Mouse (Mus musculus) limb, embryonic 10.5 days (tissue): ENCODE results near the gene BC107364. TPM values are rescaled to one million over a fixed set of nuclear protein-coding genes. Genes with fewer than 3 reads are reported as not detected.
"Not testable (repeated sequence)": the region's sequence is repeated elsewhere in the genome, so short reads cannot be mapped to it uniquely, and the experiment has no call there.

ENCODE experiments used
- DNase-seq: peaks from one replicate; pipeline ENCODE4 v3.0.0-alpha.2; 2017; ENCODE audit warnings: low spot score
- H3K27ac ChIP-seq: fragments of 300-500 bp; sonication (generic); 2 replicates; pipeline ENCODE4 v1.5.1; 2016; ENCODE audit warnings: mild to moderate bottlenecking
- H3K27me3 ChIP-seq: fragments of 300-500 bp; sonication (generic); 2 replicates; pipeline ENCODE4 v1.6.1; 2016; ENCODE audit warnings: low read depth, mild to moderate bottlenecking; ENCODE audit not compliant: poor library complexity, severe bottlenecking
- H3K36me3 ChIP-seq: fragments of 300-500 bp; sonication (generic); 2 replicates; pipeline ENCODE4 v1.6.1; 2016; ENCODE audit warnings: mild to moderate bottlenecking, moderate library complexity
- H3K4me1 ChIP-seq: fragments of 300-500 bp; sonication (generic); 2 replicates; pipeline ENCODE4 v1.6.1; 2016
- H3K4me3 ChIP-seq: fragments of 300-500 bp; sonication (generic); 2 replicates; pipeline ENCODE4 v1.5.1; 2016; ENCODE audit warnings: mild to moderate bottlenecking, moderate library complexity
- H3K9me3 ChIP-seq: fragments of 300-500 bp; sonication (generic); replicated peaks from 2 replicates; pipeline ENCODE4 v1.6.1; 2016; ENCODE audit warnings: mild to moderate bottlenecking
- WGBS: fragments of 180-500 bp; shearing (Covaris S2); methylation state at CpG from one replicate; pipeline ENCODE4 v1.1.7; 2016; 5-methylcytosine and 5-hydroxymethylcytosine counted together
- polyA plus RNA-seq: library from polyadenylated mRNA; unstranded; fragments of >200 nt; fragmentation: Nextera tagmentation; extraction: Ambion mirVana; gene quantifications from 2 replicates; pipeline ENCODE4 v1.2.1, GENCODE M21; 2016

The BC107364 gene
- polyA plus RNA-seq, 1 experiment from 2014 or later = 0.14 TPM

- H3K27ac ChIP-seq, DNase-seq, H3K9me3 ChIP-seq, H3K36me3 ChIP-seq, H3K4me3 ChIP-seq, H3K27me3 ChIP-seq: not testable (repeated sequence)
- 96% methylated on average over 7 of the region's 11 CpGs for WGBS
- H3K4me1 ChIP-seq = peaks cover 14% of the 10 kb centered on the region
Observed at GRCm38 (mm10) chr3:96494456-96494855, 42.4 kb upstream of the BC107364 start.

DNA sequence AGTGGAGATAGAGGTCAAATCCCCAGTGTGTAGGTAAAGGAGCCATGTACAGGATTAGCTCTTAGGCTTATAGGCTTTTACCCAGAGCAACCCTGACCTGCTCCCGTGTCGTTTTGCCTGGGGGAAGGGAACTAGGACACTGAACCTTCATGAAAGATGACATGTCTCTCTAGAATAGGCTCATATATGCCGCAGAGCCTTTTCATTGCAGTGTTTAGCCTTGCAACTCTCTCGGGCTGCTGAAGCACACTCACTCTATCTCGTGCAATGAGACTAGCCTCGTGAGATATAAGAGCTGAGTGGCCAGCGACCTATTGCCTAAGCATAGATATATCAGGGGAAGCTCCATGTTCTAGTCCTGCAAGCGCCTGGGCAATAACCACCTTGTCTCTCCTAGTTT lies 37.5 kb upstream of the BC107364 start:
- H3K36me3 ChIP-seq, H3K9me3 ChIP-seq, DNase-seq, H3K27me3 ChIP-seq, H3K4me3 ChIP-seq: not testable (repeated sequence)
- Histone ChIP-seq H3K4me1 (peaks cover 15% of the 10 kb centered on the region), H3K27ac (peak overlapping the region; percentile 79)
- WGBS = 77% methylated on average over 6 of the region's 8 CpGs

DNA sequence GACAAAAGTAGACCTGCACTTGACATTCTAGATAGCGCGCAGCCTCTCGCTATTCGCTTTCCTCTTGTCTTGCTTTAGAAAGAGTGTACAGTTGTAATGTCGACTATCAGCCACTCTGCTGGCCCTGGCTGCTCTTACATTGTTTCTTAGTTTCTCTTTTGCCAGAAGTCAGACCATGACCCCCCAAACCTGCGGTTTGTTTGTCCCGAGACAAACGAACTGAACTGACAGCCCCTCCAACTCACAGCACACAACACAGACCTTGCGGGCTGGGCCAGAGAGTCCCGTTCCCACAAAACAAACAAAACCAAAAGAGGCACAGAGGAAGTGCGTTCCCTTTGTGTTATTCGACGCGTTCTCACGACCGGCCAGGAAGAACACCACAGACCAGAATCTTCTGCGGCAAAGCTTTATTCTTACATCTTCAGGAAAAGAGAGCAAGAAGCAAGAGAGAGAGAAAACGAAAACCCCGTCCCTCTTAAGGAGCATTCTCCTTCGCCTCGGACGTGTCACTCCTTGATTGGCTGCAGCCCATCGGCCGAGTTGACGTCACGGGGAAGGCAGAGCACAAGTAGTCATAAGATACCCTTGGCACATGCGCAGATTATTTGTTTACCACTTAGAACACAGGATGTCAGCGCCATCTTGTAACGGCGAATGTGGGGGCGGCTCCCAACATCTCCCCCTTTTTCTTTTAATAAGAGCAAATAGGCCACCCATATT lies 37.0 kb upstream of the BC107364 start:
- H3K4me3 ChIP-seq = peak overlapping the region; percentile 32; the same call in 1 of the 2 replicates
- under 1% methylated on average over 9 of the region's 31 CpGs for WGBS
- H3K27ac ChIP-seq = peak overlapping the region; percentile 79; the same call in 1 of the 2 replicates

DNA sequence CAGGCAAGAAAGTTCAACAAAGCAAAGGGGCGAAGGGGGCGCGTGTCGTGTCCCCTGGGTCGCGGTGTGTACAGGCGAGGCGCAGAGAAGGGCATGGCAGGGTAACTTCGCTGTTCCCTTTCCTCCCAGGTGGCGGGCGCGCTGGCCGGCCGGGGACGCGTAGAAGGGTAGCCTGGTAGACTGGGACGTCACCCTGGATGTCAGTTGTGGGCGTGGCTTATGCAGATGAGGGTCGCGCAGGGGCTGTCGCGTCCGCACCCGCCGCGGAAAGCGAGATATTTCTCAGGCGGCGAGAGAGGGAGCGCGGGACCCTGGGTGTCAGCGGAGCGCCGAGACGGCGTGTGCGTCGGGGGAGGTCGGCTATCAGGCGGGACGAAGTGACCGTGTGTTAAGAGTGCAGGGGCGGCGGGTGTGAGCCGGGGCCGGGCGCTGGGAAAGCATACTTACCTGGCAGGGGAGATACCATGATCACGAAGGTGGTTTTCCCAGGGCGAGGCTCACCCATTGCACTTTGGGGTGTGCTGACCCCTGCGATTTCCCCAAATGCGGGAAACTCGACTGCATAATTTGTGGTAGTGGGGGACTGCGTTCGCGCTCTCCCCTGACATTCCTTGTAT lies 36.3 kb upstream of the BC107364 start:
- H3K9me3 ChIP-seq, DNase-seq, H3K27me3 ChIP-seq, H3K36me3 ChIP-seq: not testable (repeated sequence)
- Histone ChIP-seq H3K4me3 (peak overlapping the region; percentile 44), H3K27ac (peak overlapping the region; percentile 70), H3K4me1 (peaks cover 15% of the 10 kb centered on the region)
- 4% methylated on average over 4 of the region's 55 CpGs for WGBS

More for the DNA sequence above, 37.0 kb upstream of the BC107364 start:
- not testable (repeated sequence) for H3K27me3 ChIP-seq, H3K9me3 ChIP-seq, H3K36me3 ChIP-seq, DNase-seq
- peaks cover 15% of the 10 kb centered on the region for H3K4me1 ChIP-seq

- 9% methylated on average over 26 of the region's 26 CpGs for whole genome bisulfite sequencing
- Histone ChIP-seq H3K9me3 (no peaks in the 10 kb centered on the region), H3K27me3 (peaks cover 8% of the 10 kb centered on the region; the same call in 1 of the 2 replicates), H3K4me1 (peaks cover 15% of the 10 kb centered on the region), H3K27ac (peak overlapping the region; percentile 70), H3K36me3 (no peaks in the 10 kb centered on the region), H3K4me3 (peak overlapping the region; percentile 44)
- DNase-seq = peak; percentile 43
Observed at GRCm38 (mm10) chr3:96487596-96488289, 35.6 kb upstream of the BC107364 start.

DNA sequence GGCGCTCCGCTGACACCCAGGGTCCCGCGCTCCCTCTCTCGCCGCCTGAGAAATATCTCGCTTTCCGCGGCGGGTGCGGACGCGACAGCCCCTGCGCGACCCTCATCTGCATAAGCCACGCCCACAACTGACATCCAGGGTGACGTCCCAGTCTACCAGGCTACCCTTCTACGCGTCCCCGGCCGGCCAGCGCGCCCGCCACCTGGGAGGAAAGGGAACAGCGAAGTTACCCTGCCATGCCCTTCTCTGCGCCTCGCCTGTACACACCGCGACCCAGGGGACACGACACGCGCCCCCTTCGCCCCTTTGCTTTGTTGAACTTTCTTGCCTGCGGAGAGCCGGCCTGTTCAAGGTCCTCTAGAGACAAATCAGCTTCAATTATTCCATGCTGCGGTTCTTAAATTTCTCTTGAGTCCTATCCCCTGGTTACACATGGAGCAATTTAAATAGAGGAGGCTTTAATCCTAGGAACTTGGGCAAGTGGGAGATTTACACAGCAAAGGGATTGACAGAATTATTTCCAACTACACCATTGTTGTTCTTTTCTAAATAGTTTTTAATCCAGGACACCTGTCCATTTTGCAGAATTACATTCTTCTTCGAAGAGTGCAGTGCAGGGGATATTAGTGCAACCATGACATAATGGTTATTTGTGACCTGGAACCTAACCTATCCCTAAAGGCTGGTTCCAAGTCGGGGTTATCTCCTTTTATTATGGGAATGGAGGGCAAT lies 34.9 kb upstream of the BC107364 start:
- H3K9me3 ChIP-seq, H3K27me3 ChIP-seq, DNase-seq, H3K36me3 ChIP-seq: not testable (repeated sequence)
- WGBS = 9% methylated on average over 9 of the region's 38 CpGs
- Histone ChIP-seq H3K27ac (peak overlapping the region; percentile 10; the same call in 1 of the 2 replicates), H3K4me1 (peaks cover 15% of the 10 kb centered on the region), H3K4me3 (peak overlapping the region; percentile 44)

GRCm38 (mm10) chr3:96486064-96486827 lies 34.1 kb upstream of the BC107364 start:
- H3K36me3 ChIP-seq, H3K4me3 ChIP-seq, DNase-seq, H3K9me3 ChIP-seq, H3K27ac ChIP-seq, H3K27me3 ChIP-seq: not testable (repeated sequence)
- H3K4me1 ChIP-seq = peaks cover 15% of the 10 kb centered on the region
- 0% methylated on average over 4 of the region's 34 CpGs for WGBS

DNA sequence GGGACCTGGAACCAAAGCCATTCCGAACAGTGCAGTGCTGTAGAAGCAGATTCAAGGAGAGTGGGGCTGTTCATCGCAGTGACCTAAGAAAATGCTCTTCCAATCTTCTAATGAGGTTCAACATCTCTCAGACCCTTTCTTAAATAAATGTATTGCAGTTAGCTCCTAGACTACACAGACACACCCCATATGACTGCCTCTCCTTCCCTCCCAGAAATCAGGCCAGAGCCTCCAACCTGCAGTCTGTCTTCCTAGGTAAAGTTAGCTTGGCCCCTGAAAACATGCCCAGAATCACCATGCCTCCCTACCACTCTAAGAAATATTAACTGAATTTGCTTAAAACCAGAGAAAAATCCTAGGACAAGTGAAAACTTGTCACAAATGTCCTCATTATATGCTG lies 33.3 kb upstream of the BC107364 start:
- peaks cover 8% of the 10 kb centered on the region; the same call in 1 of the 2 replicates for H3K27me3 ChIP-seq
- H3K4me3 ChIP-seq = no peak overlapping the region
- peaks cover 15% of the 10 kb centered on the region for H3K4me1 ChIP-seq
- 72% methylated on average over 2 of the region's 2 CpGs for WGBS
- H3K9me3 ChIP-seq = no peaks in the 10 kb centered on the region
- H3K36me3 ChIP-seq = no peaks in the 10 kb centered on the region
- no peak overlapping the region for H3K27ac ChIP-seq
- no peak for DNase-seq

GRCm38 (mm10) chr3:96484921-96485320 lies 32.8 kb upstream of the BC107364 start:
- Histone ChIP-seq H3K9me3 (no peaks in the 10 kb centered on the region), H3K27ac (no peak overlapping the region), H3K36me3 (no peaks in the 10 kb centered on the region), H3K27me3 (peaks cover 8% of the 10 kb centered on the region; the same call in 1 of the 2 replicates), H3K4me3 (no peak overlapping the region), H3K4me1 (peaks cover 15% of the 10 kb centered on the region)
- DNase-seq = no peak
- 80% methylated on average over 4 of the region's 4 CpGs for WGBS

DNA sequence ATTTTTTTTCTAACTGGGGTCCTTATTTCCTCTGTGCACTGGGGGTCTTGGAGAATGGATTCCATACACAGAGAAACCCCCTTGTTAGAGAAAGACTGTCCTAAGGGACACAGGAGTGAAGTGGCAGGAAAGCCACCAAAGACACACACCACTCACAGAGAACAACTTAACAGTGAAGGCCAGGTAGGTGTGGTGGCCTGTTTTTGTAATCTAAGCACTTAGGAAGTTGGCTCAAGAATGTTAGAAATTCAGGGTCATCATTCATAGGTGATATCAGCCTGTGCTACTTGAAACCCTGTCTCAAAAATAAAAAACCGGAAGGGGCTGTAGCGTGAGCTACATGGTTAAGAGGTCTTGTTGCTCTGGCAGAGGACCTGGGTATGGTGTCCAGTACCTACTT lies 31.8 kb upstream of the BC107364 start:
- Histone ChIP-seq H3K36me3 (no peaks in the 10 kb centered on the region), H3K27me3 (peaks cover 8% of the 10 kb centered on the region; the same call in 1 of the 2 replicates), H3K4me3 (no peak overlapping the region), H3K9me3 (no peaks in the 10 kb centered on the region), H3K27ac (no peak overlapping the region), H3K4me1 (peaks cover 15% of the 10 kb centered on the region)
- 96% methylated on average over 2 of the region's 2 CpGs for WGBS
- no peak for DNase-seq

DNA sequence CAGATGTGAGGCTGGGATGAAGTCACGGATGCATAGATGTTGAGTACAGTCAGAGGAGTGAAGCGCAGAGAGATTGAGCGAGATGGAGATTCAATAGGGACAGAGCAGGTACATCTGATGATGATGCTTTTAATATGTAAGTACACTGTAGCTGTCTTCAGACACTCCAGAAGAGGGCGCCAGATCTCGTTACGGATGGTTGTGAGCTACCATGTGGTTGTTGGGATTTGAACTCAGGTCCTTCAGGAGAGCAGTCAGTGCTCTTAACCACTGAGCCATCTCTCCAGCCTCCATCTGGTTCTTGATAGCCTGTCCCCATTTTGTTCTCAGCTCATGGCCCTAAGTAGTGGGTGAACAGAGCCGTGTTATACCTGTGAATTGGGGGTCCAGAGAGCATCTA lies 30.9 kb upstream of the BC107364 start:
- H3K9me3 ChIP-seq, H3K27ac ChIP-seq, H3K36me3 ChIP-seq, DNase-seq, H3K4me3 ChIP-seq: not testable (repeated sequence)
- 46% methylated on average over 7 of the region's 7 CpGs for WGBS
- Histone ChIP-seq H3K27me3 (peaks cover 12% of the 10 kb centered on the region), H3K4me1 (peaks cover 14% of the 10 kb centered on the region)

DNA sequence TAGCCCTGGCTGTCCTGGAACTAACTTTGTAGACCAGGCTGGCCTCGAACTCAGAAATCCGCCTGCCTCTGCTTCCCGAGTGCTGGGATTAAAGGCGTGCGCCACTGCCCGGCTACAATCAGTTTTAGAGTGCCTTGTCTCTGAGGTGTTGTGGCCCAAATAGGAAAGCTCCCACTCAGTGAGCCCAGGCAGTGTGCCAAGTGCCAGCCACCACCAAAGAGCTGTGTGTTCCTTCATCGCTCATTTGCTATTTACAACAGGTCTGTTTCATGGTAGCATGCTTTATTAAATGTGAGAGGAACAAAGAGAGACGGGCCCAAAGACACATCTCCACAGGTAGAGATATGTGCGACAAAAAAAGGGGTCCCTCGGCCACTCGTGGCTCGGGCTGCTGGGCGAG lies 30.3 kb upstream of the BC107364 start:
- H3K27ac ChIP-seq = no peak overlapping the region
- 92% methylated on average over 13 of the region's 13 CpGs for WGBS
- no peak overlapping the region for H3K4me3 ChIP-seq
- DNase-seq = no peak
- peaks cover 18% of the 10 kb centered on the region for H3K27me3 ChIP-seq
- peaks cover 9% of the 10 kb centered on the region for H3K4me1 ChIP-seq
- no peaks in the 10 kb centered on the region for H3K9me3 ChIP-seq
- no peaks in the 10 kb centered on the region for H3K36me3 ChIP-seq
